Mouse (Mus musculus): ENCODE results near the gene Krtap5-4. TPM values are rescaled to one million over a fixed set of nuclear protein-coding genes. Genes with fewer than 3 reads are reported as not detected.
"Not testable (repeated sequence)": the region's sequence is repeated elsewhere in the genome, so short reads cannot be mapped to it uniquely, and the experiment has no call there.

Gene Krtap5-4
- polyA plus RNA-seq, 2 experiments: not detected

GRCm38 (mm10) chr7:142295418-142295817 lies 7.9 kb upstream of the Krtap5-4 start:
- ATAC-seq (ENCODE audit: low FRiP score, low read depth): no peak
- Histone ChIP-seq H3K4me1 (ENCODE audit: control insufficient read depth, insufficient read depth, low read length) (no peaks in the 10 kb centered on the region), H3K27ac (replicated peaks; ENCODE audit: low read depth, low read length) (no peak overlapping the region), H3K36me3 (ENCODE audit: control insufficient read depth, insufficient read depth, low read length) (no peaks in the 10 kb centered on the region), H3K4me3 (replicated peaks; ENCODE audit: low read length) (no peak overlapping the region), H3K4me2 (replicated peaks; ENCODE audit: low read depth, low read length, severe bottlenecking) (no peak overlapping the region), H3K9ac (ENCODE audit: low read depth, low read length, severe bottlenecking) (no peak overlapping the region), H3K9me3 (ENCODE audit: control insufficient read depth, low read length) (no peaks in the 10 kb centered on the region), H3K27me3 (ENCODE audit: control insufficient read depth, insufficient read depth, low read length) (no peaks in the 10 kb centered on the region)
- TF ChIP-seq POLR2A (IDR thresholded peaks at IDR 0.05; ENCODE audit: borderline replicate concordance, extremely low read depth, insufficient read depth, insufficient read length): no peak
- no peak for DNase-seq (ENCODE audit: low spot score)

GRCm38 (mm10) chr7:142296108-142296507 lies 7.2 kb upstream of the Krtap5-4 start:
- WGBS: 34% methylated on average over 4 of the region's 4 CpGs
- not testable (repeated sequence) for H3K4me2 ChIP-seq (replicated peaks; ENCODE audit: low read depth, low read length, severe bottlenecking); H3K9me3 ChIP-seq (ENCODE audit: control insufficient read depth, low read length); H3K27ac ChIP-seq (replicated peaks; ENCODE audit: low read depth, low read length); H3K9ac ChIP-seq (ENCODE audit: low read depth, low read length, severe bottlenecking); H3K36me3 ChIP-seq (ENCODE audit: control insufficient read depth, insufficient read depth, low read length); H3K27me3 ChIP-seq (ENCODE audit: control insufficient read depth, insufficient read depth, low read length); DNase-seq (ENCODE audit: low spot score); H3K4me3 ChIP-seq (replicated peaks; ENCODE audit: low read length); H3K4me1 ChIP-seq (ENCODE audit: control insufficient read depth, insufficient read depth, low read length); ATAC-seq (ENCODE audit: low FRiP score, low read depth)

GRCm38 (mm10) chr7:142297018-142297417 lies 6.3 kb upstream of the Krtap5-4 start, which contains the start of gene Krtap5-1:
TSS of gene Krtap5-1 (minus strand) at chr7:142297118.
- H3K9ac ChIP-seq (ENCODE audit: low read depth, low read length, severe bottlenecking); H3K4me3 ChIP-seq (replicated peaks; ENCODE audit: low read length); H3K4me2 ChIP-seq (replicated peaks; ENCODE audit: low read depth, low read length, severe bottlenecking); H3K27me3 ChIP-seq (ENCODE audit: control insufficient read depth, insufficient read depth, low read length); H3K4me1 ChIP-seq (ENCODE audit: control insufficient read depth, insufficient read depth, low read length); H3K9me3 ChIP-seq (ENCODE audit: control insufficient read depth, low read length); ATAC-seq (ENCODE audit: low FRiP score, low read depth); H3K36me3 ChIP-seq (ENCODE audit: control insufficient read depth, insufficient read depth, low read length); H3K27ac ChIP-seq (replicated peaks; ENCODE audit: low read depth, low read length); DNase-seq (ENCODE audit: low spot score): not testable (repeated sequence)

DNA sequence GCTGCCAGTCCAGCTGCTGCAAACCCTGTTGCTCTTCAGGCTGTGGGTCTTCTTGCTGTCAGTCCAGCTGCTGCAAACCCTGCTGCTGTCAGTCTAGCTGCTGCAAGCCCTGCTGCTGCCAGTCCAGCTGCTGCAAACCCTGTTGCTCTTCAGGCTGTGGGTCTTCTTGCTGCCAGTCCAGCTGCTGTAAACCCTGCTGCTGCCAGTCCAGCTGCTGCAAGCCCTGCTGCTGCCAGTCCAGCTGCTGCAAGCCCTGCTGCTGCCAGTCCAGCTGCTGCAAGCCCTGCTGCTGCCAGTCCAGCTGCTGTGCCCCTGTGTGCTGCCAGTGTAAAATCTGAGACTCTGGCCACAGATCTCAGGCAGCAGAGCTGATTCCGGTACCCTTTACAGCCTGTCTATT lies 580 bp downstream of the Krtap5-4 start:
- not testable (repeated sequence) for H3K36me3 ChIP-seq (ENCODE audit: control insufficient read depth, insufficient read depth, low read length); H3K27me3 ChIP-seq (ENCODE audit: control insufficient read depth, insufficient read depth, low read length); H3K27ac ChIP-seq (replicated peaks; ENCODE audit: low read depth, low read length); DNase-seq (ENCODE audit: low spot score); H3K9ac ChIP-seq (ENCODE audit: low read depth, low read length, severe bottlenecking); H3K4me2 ChIP-seq (replicated peaks; ENCODE audit: low read depth, low read length, severe bottlenecking); H3K4me3 ChIP-seq (replicated peaks; ENCODE audit: low read length); H3K9me3 ChIP-seq (ENCODE audit: control insufficient read depth, low read length); ATAC-seq (ENCODE audit: low FRiP score, low read depth); H3K4me1 ChIP-seq (ENCODE audit: control insufficient read depth, insufficient read depth, low read length)
- 81% methylated on average over 1 of the region's 1 CpGs for WGBS

DNA sequence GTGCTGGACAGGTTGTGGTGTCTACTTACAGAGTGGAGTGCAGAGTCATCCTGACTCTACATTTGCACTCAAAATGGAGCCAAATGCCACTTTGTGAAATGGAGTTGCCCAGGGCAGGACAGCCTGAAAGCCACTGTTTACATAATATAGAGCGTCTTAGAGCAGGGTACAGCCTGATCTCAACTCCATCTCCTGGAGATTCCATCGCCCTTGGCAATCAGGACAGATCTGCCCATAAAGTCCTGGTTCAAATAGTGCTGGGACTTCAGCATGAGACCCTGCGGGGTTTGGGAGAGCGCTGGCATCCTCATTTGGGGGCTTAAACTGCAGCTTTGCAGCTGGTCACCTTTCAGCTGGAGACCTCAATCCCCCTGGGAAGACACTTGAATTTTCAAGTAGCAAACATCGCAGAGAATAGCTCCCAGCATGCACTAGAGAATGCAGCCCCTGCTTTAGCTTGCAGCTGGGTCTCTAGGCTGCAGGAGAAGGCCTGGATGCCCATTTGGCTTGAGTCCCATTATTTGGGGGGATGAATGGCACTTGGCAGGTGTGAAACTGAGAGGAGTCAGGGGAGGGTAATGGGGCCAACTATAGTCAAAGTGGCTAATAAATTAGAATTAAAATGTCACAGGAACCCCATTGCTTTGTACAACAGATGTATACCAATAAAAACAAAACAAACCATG lies 11.4 kb downstream of the Krtap5-4 start:
- H3K4me1 ChIP-seq (ENCODE audit: control insufficient read depth, insufficient read depth, low read length): 0 out of 2 replicates have a peak, but pooled peaks cover 6% of the 10 kb centered on the region
- no peak overlapping the region for H3K4me3 ChIP-seq (replicated peaks; ENCODE audit: low read length)
- H3K36me3 ChIP-seq (ENCODE audit: control insufficient read depth, insufficient read depth, low read length): no peaks in the 10 kb centered on the region
- no peaks in the 10 kb centered on the region for H3K9me3 ChIP-seq (ENCODE audit: control insufficient read depth, low read length)
- DNase-seq (ENCODE audit: low spot score): no peak
- 50% methylated on average over 5 of the region's 5 CpGs for WGBS
- no peak for TF ChIP-seq POLR2A (IDR thresholded peaks at IDR 0.05; ENCODE audit: borderline replicate concordance, extremely low read depth, insufficient read depth, insufficient read length)
- no peaks in the 10 kb centered on the region for H3K27me3 ChIP-seq (ENCODE audit: control insufficient read depth, insufficient read depth, low read length)
- H3K9ac ChIP-seq (ENCODE audit: low read depth, low read length, severe bottlenecking): no peak overlapping the region
- no peak for ATAC-seq (ENCODE audit: low FRiP score, low read depth)
- H3K27ac ChIP-seq (replicated peaks; ENCODE audit: low read depth, low read length): no peak overlapping the region
- H3K4me2 ChIP-seq (replicated peaks; ENCODE audit: low read depth, low read length, severe bottlenecking): no peak overlapping the region

DNA sequence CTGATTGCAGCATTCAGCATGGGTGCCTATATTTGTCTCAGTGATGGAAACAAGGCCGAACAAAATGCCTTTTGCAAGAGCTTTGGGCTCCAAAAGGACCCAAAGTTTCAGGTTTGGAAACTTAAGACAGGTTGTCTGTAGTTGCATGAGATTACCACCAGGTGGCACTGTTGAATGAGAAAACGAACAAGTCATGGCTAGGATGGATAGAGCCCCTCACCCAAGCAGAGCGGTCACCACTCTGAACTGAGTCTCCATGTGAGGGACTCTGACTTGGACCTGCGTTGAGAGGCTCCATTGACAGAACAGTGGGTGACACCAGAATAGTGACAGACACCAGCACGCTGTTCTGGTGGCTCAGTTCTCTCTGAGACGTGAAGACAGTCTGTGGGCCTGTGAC lies 13.2 kb downstream of the Krtap5-4 start:
- TF ChIP-seq POLR2A (IDR thresholded peaks at IDR 0.05; ENCODE audit: borderline replicate concordance, extremely low read depth, insufficient read depth, insufficient read length): no peak
- Histone ChIP-seq H3K27me3 (ENCODE audit: control insufficient read depth, insufficient read depth, low read length) (no peaks in the 10 kb centered on the region), H3K9ac (ENCODE audit: low read depth, low read length, severe bottlenecking) (no peak overlapping the region), H3K36me3 (ENCODE audit: control insufficient read depth, insufficient read depth, low read length) (no peaks in the 10 kb centered on the region), H3K4me2 (replicated peaks; ENCODE audit: low read depth, low read length, severe bottlenecking) (no peak overlapping the region), H3K27ac (replicated peaks; ENCODE audit: low read depth, low read length) (no peak overlapping the region), H3K4me1 (ENCODE audit: control insufficient read depth, insufficient read depth, low read length) (0 out of 2 replicates have a peak, but pooled peaks cover 6% of the 10 kb centered on the region), H3K4me3 (replicated peaks; ENCODE audit: low read length) (no peak overlapping the region), H3K9me3 (ENCODE audit: control insufficient read depth, low read length) (no peaks in the 10 kb centered on the region)
- ATAC-seq (ENCODE audit: low FRiP score, low read depth) (peak; percentile 63; the same call in 1 of the 2 replicates), DNase-seq (ENCODE audit: low spot score) (peak; percentile 51)
- 37% methylated on average over 6 of the region's 6 CpGs for WGBS
